Mouse (Mus musculus) liver, postnatal 0 days (tissue): ENCODE measurements at regions not wholly inside any gene's neighbourhood (a gene's known extent, or its start where the extent isn't known, plus 50 kb on each side); places are given as distances from the start of the nearest gene placed in this dataset.

ENCODE experiments used
- ATAC-seq: fragments of 200-750 bp; cut with Nextera tagmentation; 2 replicates; pipeline ENCODE4 v1.8.0; 2017; ENCODE audit warnings: mild to moderate bottlenecking, moderate library complexity
- DNase-seq: peaks from one replicate; pipeline ENCODE4 v3.0.0-alpha.2; 2016
- H3K27ac ChIP-seq: fragments of 300-500 bp; sonication (generic); 2 replicates; pipeline ENCODE4 v1.5.1; 2014; ENCODE audit warnings: antibody characterized with exemption, moderate library complexity, mild to moderate bottlenecking, low read depth
- H3K27me3 ChIP-seq: fragments of 300-500 bp; sonication (generic); 2 replicates; pipeline ENCODE4 v1.6.1; 2014; ENCODE audit warnings: low read length, control low read depth, mixed read lengths; ENCODE audit not compliant: insufficient read depth
- H3K36me3 ChIP-seq: fragments of 300-500 bp; sonication (generic); replicated peaks from 2 replicates; pipeline ENCODE4 v1.6.1; 2014; ENCODE audit warnings: mild to moderate bottlenecking, control low read depth, low read length, moderate library complexity, mixed read lengths; ENCODE audit not compliant: insufficient read depth
- H3K4me1 ChIP-seq: fragments of 300-500 bp; sonication (generic); 2 replicates; pipeline ENCODE4 v1.6.1; 2014; ENCODE audit warnings: antibody characterized with exemption, mild to moderate bottlenecking, control low read depth; ENCODE audit not compliant: insufficient read depth
- H3K4me2 ChIP-seq: fragments of 300-500 bp; sonication (generic); 2 replicates; pipeline ENCODE4 v1.6.1; 2014; ENCODE audit warnings: low read depth, mild to moderate bottlenecking, low read length, moderate library complexity, mixed read lengths
- H3K4me3 ChIP-seq: fragments of 300-500 bp; sonication (generic); 2 replicates; pipeline ENCODE4 v1.5.1; 2014; ENCODE audit warnings: low read depth, low read length
- H3K9ac ChIP-seq: fragments of 300-500 bp; sonication (generic); replicated peaks from 2 replicates; pipeline ENCODE4 v1.6.1; 2014; ENCODE audit warnings: mild to moderate bottlenecking, moderate library complexity
- H3K9me3 ChIP-seq: fragments of 300-500 bp; sonication (generic); 2 replicates; pipeline ENCODE4 v1.6.1; 2016; ENCODE audit warnings: mild to moderate bottlenecking, control low read depth, low read length, mixed read lengths
- CTCF ChIP-seq: sonication (generic); IDR thresholded peaks from 2 replicates; pipeline ENCODE4 v1.5.1; 2016; ENCODE audit warnings: antibody characterized with exemption, low read depth
- EP300 ChIP-seq: IDR thresholded peaks from 2 replicates; pipeline ENCODE4 v1.6.1; 2016; ENCODE audit warnings: antibody characterized with exemption, low read depth, mild to moderate bottlenecking
- WGBS: fragments of 180-500 bp; shearing (Covaris S2); extraction: QIAGEN DNeasy Blood & Tissue Kit; methylation state at CpG from one replicate; pipeline ENCODE4 v1.1.7; 2014; ENCODE audit not compliant: insufficient replicate concordance; 5-methylcytosine and 5-hydroxymethylcytosine counted together

GRCm38 (mm10) chr13:111044328-111045002 is 210.3 kb upstream of the Actbl2 start:
- H3K9ac ChIP-seq = no peak overlapping the region
- DNase-seq (peak; percentile 12), ATAC-seq (peak; percentile 62)
- no peak overlapping the region for H3K4me2 ChIP-seq
- no peak overlapping the region for H3K4me3 ChIP-seq
- peaks cover 3% of the 10 kb centered on the region; the same call in 1 of the 2 replicates for H3K4me1 ChIP-seq
- 15% methylated on average over 10 of the region's 10 CpGs for WGBS
- no peaks in the 10 kb centered on the region for H3K27me3 ChIP-seq
- H3K36me3 ChIP-seq = no peaks in the 10 kb centered on the region
- no peak for TF ChIP-seq CTCF
- peak; percentile 28; the same call in 1 of the 2 replicates for TF ChIP-seq EP300
- H3K9me3 ChIP-seq = no peaks in the 10 kb centered on the region
- no peak overlapping the region for H3K27ac ChIP-seq

- Histone ChIP-seq H3K4me3 (no peak overlapping the region), H3K9ac (no peak overlapping the region), H3K9me3 (no peaks in the 10 kb centered on the region), H3K27ac (no peak overlapping the region), H3K27me3 (no peaks in the 10 kb centered on the region), H3K4me2 (no peak overlapping the region), H3K4me1 (no peaks in the 10 kb centered on the region), H3K36me3 (no peaks in the 10 kb centered on the region)
- ATAC-seq = no peak
- WGBS = 38% methylated on average over 6 of the region's 6 CpGs
- DNase-seq = no peak
- TF ChIP-seq CTCF (no peak), EP300 (no peak)
These were observed 204.7 kb upstream of the Actbl2 start for GRCm38 (mm10) chr13:111050097-111050496.

GRCm38 (mm10) chr13:111055817-111056216 is 199.0 kb upstream of the Actbl2 start:
- TF ChIP-seq EP300 (no peak), CTCF (no peak)
- no peak overlapping the region for H3K9ac ChIP-seq
- H3K9me3 ChIP-seq = no peaks in the 10 kb centered on the region
- no peaks in the 10 kb centered on the region for H3K36me3 ChIP-seq
- DNase-seq = no peak
- no peak overlapping the region for H3K27ac ChIP-seq
- no peak for ATAC-seq
- H3K4me3 ChIP-seq = no peak overlapping the region
- no peak overlapping the region for H3K4me2 ChIP-seq
- no peaks in the 10 kb centered on the region for H3K4me1 ChIP-seq
- WGBS = 79% methylated on average over 2 of the region's 2 CpGs
- no peaks in the 10 kb centered on the region for H3K27me3 ChIP-seq

GRCm38 (mm10) chr13:111087753-111088152 is 167.1 kb upstream of the Actbl2 start:
- Histone ChIP-seq H3K4me2 (no peak overlapping the region), H3K27me3 (no peaks in the 10 kb centered on the region), H3K4me3 (no peak overlapping the region), H3K36me3 (no peaks in the 10 kb centered on the region), H3K4me1 (no peaks in the 10 kb centered on the region), H3K9ac (no peak overlapping the region), H3K27ac (no peak overlapping the region), H3K9me3 (no peaks in the 10 kb centered on the region)
- ATAC-seq (no peak), DNase-seq (no peak)
- WGBS = 72% methylated on average over 2 of the region's 2 CpGs
- no peak for TF ChIP-seq EP300
- no peak for TF ChIP-seq CTCF

- H3K36me3 ChIP-seq = no peaks in the 10 kb centered on the region
- 84% methylated on average over 5 of the region's 5 CpGs for WGBS
- TF ChIP-seq CTCF (no peak), EP300 (no peak)
- no peak for ATAC-seq
- no peaks in the 10 kb centered on the region for H3K9me3 ChIP-seq
- H3K4me2 ChIP-seq = no peak overlapping the region
- no peaks in the 10 kb centered on the region for H3K27me3 ChIP-seq
- H3K9ac ChIP-seq = no peak overlapping the region
- H3K4me1 ChIP-seq = no peaks in the 10 kb centered on the region
- no peak overlapping the region for H3K4me3 ChIP-seq
- no peak overlapping the region for H3K27ac ChIP-seq
- DNase-seq = no peak
These were observed 158.7 kb upstream of the Actbl2 start for GRCm38 (mm10) chr13:111096071-111096470.

- DNase-seq (no peak), ATAC-seq (no peak)
- TF ChIP-seq CTCF = no peak
- TF ChIP-seq EP300 = no peak
- H3K4me3 ChIP-seq = no peak overlapping the region
- no peaks in the 10 kb centered on the region for H3K27me3 ChIP-seq
- no peaks in the 10 kb centered on the region for H3K9me3 ChIP-seq
- WGBS = 76% methylated on average over 4 of the region's 4 CpGs
- H3K36me3 ChIP-seq = no peaks in the 10 kb centered on the region
- H3K4me2 ChIP-seq = no peak overlapping the region
- H3K4me1 ChIP-seq = no peaks in the 10 kb centered on the region
- H3K9ac ChIP-seq = no peak overlapping the region
- H3K27ac ChIP-seq = no peak overlapping the region
These were observed 157.5 kb upstream of the Actbl2 start for GRCm38 (mm10) chr13:111097336-111097735.
